Mouse (Mus musculus) urinary bladder, postnatal 10 days (tissue): ENCODE results near the gene Krtap28-10.
"Not testable (repeated sequence)": the region's sequence is repeated elsewhere in the genome, so short reads cannot be mapped to it uniquely, and the experiment has no call there.

Experiments used
- DNase-seq: peaks from one replicate; pipeline ENCODE4 v3.0.0; 2022; ENCODE audit warnings: low spot score

Gene Krtap28-10

DNA sequence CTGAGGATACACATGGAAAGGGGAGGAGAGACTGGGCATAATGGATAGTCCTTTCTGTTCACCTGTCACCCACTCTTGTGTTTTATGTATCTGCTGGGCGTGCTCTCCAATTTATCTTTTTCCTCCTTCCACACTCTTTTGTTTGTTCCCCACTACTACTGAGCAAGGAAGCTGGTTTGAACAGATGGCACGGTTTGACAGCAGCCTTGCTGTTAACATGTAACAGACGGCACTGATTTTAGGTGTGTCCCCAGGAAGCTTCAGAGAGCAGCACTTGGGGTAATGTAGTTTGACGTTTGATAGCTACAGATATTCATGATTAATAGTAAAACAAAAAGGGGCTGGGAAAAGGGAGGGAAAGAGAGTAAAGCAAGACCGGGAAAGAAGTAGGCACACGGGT, 34.8 kb downstream of the Krtap28-10 start:
- DNase-seq: no peak

DNA sequence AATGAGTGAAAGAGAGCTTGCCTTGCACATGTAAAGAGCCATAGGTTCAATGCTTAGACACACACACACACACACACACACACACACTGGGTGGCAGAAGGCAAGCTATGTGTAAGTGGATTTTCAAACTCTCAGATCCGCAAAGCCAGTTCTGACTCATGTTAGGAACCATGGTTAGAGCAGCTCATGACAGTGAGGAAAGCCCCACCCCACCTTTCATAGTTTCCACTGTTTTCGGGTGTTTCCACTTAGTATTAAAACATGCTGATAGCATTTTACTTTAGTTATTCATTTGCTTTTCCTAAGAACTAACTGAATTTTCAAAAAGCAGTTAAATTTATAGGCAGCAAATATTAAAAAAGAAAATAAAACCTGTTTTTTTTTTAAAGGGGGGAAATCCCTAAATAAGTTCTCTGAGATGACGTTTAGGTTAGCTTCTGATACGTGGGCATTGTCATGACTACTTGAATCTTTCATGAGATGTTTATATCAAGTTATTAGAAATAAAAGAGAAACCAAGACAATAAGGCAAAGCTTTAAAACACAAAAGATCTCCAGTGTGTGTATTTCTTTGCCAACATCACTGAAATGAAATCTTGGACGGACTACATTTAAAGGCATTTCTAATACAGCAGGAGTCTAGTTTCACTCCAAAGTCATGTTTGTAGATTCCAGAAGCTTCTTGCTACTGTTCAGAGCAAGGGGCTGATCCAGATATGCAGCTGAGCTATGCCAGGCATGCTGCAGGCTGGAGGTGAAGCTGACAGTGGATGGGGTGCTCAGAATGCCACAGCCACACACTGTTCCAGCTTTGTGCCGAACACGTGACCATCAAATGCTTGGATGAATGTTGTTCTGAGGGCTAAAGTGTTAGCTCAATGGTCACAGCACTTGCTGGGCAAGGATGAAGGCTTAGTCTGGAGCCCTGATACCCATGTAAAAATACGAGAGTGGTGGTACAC, 35.8 kb downstream of the Krtap28-10 start:
- no peak for DNase-seq

DNA sequence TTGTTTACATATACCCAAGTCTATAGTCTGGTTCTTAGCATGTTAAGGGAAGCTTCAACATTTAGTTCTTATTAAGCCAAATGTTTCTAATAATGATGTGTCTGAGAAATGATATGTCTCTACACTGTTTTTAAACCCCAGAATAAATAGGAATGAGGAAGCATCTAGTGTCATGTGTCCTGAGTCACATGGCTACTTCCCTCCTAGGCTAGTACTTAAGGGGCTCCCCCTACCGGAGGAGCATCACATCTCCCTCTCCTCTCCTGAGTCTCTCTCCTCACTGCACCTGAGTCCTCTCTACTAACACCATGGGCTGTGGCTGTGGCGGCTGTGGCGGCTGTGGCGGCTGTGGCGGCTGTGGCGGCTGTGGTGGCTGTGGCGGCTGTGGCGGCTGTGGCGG, 42.0 kb downstream of the Krtap28-10 start, which contains the start of gene Gm47959:
Gene Gm47959 (plus strand): TSS at position 243 of the 400 bp plus-strand sequence.
- not testable (repeated sequence) for DNase-seq

DNA sequence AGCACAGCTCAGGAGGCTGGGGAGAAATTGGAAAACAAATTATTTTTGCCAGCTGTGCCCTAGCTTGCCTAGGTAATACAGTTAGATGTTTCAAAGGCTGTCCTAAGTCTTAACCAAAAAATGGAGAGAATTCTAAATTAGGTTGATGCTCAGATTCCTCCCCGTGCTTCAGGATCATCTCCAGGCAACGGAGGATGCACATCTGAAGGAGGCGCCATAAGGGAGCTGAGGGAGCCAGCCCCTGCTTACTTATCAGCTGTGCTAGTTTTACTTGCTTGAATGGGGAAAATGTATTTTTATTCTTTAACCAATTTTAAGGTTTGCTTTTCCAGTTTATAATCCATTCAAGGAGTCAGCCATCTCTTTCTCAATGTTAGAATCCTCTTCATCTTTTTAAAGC, 48.3 kb downstream of the Krtap28-10 start:
- DNase-seq: no peak

DNA sequence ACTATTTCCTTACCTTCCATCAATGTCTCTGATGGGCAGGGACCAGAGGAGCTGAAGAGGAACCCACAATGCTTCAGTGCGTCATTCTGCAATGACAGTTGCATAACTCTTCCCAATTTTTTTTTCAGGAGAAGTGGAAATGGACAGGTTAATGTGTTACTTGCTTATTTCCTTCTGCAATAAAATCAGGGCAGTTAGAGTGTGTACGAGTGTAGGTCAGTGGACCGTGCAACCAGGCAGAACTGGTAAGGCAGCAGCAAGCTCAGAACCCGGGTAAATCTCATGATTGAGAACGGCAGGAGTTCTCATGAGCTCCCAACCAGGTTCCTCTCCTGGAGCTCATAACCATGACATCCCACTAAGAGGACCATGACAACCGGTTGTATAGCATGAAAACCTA, 50.2 kb downstream of the Krtap28-10 start:
- DNase-seq: no peak

DNA sequence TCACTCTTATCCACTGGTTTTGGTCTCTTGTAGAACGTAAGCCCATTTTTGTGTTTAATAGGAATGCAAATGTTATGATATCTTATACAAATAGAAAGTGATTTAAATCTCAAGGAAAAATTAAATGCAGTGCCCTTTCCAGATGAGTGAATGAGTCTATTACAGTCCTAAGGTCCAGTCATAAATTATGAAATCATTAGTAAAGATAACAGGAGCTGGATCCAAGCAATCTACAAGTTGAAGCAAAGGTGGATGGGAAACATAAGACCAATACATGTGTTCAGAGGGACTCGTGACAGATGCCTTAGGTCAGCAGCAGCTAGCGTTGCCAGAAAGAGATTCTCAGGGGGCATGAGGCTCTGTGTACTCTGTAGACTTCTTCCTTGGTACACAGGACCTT, 50.7 kb downstream of the Krtap28-10 start:
- no peak for DNase-seq
